Mouse (Mus musculus): Measurements from ENCODE around the gene Avpr1b.

GRCm38 (mm10) chr1:131612556-131613155 lies 13.6 kb downstream of the Avpr1b start:
- no peak for TF ChIP-seq CTCF (IDR thresholded peaks at IDR 0.05; ENCODE audit: extremely low read depth, insufficient read length, insufficient replicate concordance, low read depth, low read length)
- TF ChIP-seq POLR2A (IDR thresholded peaks at IDR 0.05; ENCODE audit: low read depth, low read length), result no peak

Measured in small intestine, adult 2 months (tissue).